Mouse (Mus musculus): ENCODE results near the gene Stx19.
A peak's percentile ranks its signal among the peaks of the same experiment; 100 is the strongest.

Gene Stx19

GRCm38 (mm10) chr16:62814491-62814890 lies at the start of gene Stx19:
Gene Stx19, plus strand, starts transcription at chr16:62814676.
- peak; percentile 43 for DNase-seq

- no peak for DNase-seq
Measured at GRCm38 (mm10) chr16:62773462-62773861, 41.0 kb upstream of the Stx19 start.

DNA sequence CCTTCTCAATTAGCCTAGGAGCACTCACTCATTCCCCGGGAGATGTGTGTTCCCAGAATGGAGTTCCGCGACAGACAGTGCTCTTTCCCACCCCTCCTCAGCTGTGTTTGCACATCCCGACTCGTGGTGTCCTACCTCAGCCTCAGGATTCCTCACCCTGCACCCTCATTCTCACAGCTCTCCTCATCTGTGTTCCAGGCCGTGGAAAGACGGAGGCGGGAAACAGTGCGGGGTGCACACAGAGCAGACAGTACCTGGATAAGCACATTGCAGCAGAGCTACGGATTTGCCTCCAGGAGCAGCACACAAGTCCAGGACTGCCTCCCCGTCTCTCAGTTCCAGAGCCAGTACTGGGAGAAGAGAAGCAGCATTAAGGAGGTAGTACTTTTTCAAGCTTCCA lies 38.4 kb upstream of the Stx19 start:
- no peak for DNase-seq

- DNase-seq = no peak
Measured at GRCm38 (mm10) chr16:62778282-62778681, 36.2 kb upstream of the Stx19 start.

- DNase-seq = peak; percentile 45
Measured at GRCm38 (mm10) chr16:62782229-62782628, 32.2 kb upstream of the Stx19 start.

- peak; percentile 97 for DNase-seq
Measured at GRCm38 (mm10) chr16:62786621-62787331, 27.7 kb upstream of the Stx19 start, which contains the start of gene Nsun3. Gene Nsun3, minus strand, starts transcription at chr16:62786818.

- no peak for DNase-seq
Measured at GRCm38 (mm10) chr16:62796608-62797007, 17.9 kb upstream of the Stx19 start.

DNA sequence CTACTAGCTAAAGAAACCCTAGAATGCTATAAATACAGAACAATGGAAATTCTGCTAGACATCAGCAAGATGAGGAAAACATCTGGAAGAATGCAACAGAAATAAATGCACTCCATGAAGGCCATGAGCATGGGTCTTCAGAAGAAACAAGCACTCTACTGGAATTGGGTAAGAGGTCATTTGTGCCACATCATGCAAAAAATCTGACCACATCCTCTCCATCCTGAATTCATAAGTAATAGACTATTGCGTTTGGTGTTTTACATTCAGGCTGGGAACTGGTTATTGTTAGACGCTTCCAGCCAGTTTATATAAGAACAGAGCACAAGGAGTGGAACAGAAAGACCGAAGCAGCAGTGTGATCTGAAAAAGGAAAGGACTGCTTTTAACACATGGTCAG lies 15.7 kb upstream of the Stx19 start:
- no peak for DNase-seq

GRCm38 (mm10) chr16:62799426-62799825 lies 15.1 kb upstream of the Stx19 start:
- no peak for DNase-seq

GRCm38 (mm10) chr16:62799839-62800238 lies 14.6 kb upstream of the Stx19 start:
- no peak for DNase-seq

DNA sequence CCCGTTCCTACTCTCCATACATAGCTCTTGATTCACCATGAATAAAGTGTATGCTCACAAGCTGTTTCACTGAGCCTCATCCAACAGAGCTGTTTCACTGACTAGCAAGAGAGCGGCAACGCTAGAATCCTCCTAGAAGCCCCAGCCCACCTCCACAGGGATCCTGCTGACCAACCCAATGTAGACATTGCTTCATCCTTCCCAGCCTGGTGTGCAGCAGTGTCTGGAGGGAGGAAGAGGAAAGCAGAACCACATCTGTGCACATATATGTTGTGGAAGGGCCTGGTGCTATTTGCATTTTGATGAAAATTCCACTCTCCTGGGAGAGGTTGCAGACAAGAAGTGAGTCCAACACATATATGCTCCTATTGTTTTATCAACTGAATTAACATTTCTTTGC lies 9.9 kb upstream of the Stx19 start:
- no peak for DNase-seq

- DNase-seq = peak; percentile 20
Measured at GRCm38 (mm10) chr16:62807249-62807979, 7.1 kb upstream of the Stx19 start.

DNA sequence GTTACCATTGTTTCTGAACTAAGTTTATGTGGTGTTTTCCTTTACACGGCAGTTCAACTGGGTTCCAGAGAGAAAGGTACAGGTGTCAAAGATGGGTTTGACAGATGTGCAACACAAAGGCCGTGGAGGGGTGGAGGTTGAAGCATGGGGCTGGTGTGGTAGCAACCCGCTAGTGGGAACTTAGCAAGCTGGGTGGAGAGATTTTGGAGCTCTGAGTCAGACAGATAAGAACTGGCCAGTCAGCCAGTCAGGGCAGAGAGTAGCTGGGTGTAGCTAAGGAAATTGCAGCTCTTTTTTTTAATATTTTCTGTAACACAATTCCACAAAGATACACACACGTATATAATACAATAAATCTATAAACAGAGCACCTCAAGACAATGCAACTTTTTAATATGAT lies 3.6 kb upstream of the Stx19 start:
- DNase-seq = no peak

DNA sequence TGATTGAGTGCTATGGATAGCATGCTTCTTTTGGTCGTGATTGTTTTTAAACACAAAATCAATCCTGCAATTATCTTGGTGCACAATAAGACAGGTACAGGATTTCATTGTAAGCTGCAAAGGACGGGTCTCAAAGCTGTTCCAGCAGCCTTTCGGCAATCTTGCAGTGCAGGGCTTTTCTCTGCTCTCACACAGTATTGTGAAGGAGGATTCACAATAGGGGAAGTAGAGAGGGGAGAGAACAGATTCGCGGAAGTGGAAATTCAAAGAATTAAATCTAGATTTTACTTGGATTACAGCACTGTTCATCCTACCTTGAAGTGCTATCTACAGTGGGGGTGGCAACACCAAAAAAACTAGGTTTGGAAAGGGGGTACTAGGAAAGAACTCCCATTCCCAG lies 686 bp upstream of the Stx19 start:
- no peak for DNase-seq

DNA sequence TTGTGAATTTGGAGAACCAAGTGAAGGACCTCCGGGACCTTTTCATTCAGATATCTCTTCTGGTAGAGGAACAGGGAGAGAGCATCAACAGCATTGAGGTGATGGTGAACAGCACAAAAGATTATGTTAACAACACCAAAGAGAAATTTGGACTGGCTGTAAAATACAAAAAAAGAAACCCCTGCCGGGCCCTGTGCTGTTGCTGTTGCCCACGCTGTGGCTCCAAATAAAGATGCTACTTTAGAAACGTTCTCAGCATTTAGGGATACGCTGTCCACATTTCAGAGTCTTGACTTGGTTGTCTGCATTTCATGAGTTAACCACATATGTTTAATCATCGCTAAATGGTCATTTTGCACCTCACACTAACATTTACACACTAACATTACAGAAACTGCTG lies 8.0 kb downstream of the Stx19 start:
- no peak for DNase-seq

DNA sequence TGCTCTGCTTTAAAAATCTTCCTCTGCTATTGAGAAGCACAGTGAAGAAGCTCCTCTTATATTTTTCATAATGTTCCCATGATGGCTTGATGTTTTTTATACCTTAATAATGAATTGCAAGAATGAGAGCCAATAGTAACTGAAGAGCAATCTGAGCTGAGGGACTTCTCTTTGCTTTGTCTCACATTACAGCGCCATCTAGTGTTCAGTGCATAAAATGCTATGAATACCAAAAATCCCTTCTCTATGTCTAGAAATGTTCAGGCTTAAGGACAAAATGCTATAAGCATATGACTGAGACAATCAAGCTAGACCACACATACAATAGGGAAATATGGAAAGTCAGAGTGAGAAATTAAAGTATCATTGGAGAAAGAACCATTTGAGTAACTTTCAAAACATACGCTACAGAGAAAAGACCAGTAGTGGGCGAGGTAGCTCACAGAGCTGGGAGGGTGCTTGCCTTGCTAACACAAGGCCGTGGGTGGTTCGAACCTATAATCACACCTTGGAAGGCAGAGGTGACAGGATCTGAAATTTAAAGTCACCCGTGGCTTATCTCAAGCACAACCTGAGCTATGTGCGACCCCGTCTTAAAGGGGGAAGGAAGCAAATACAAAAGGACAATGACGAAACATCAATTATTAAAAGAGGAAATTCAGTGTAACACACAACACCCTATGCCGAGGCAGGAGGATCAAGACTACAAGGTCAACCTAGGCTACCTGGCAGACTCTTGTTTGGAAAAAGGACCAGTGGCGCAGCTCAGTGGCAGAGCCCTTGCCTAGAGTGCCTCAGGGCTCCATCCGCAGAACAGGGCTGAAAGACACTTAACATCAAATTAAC lies 11.9 kb downstream of the Stx19 start:
- DNase-seq = peak; percentile 51

GRCm38 (mm10) chr16:62832027-62832426 lies 17.6 kb downstream of the Stx19 start:
- no peak for DNase-seq

GRCm38 (mm10) chr16:62832481-62832880 lies 18.0 kb downstream of the Stx19 start:
- peak; percentile 68 for DNase-seq

DNA sequence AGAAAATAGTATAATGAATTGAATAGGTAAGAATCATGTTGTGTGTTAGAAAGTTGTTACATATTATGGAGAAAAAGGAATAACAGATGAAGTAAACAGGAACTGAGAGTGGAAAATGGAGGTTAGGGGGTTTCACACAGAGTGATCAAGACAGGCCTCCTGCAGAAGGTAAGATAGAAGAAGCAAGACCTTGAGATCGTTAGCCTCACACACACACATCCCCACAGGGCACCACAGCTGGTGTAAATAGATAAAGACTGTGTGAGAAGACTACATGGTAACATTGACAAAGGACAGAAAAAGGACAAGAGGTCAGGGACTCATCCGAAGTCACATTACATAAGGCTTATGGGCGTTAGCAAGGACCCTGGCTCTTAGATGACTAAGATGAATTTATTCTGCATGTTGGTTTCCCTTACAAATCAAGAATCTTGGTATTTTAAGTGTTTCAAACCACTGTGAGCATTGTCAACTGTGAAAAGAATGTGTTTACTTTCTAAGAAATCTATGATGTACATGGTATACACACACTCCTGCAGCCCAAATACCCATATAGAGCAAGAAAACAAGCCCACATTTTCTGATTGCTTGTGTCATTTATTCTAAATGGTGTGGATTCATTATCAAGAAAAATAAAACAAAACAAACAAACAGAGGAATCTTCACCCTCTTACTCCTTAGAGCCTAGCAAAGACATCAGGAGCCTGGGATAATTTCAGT lies 19.7 kb downstream of the Stx19 start:
- no peak for DNase-seq

- no peak for DNase-seq
Measured at GRCm38 (mm10) chr16:62845341-62845740, 30.9 kb downstream of the Stx19 start.

DNA sequence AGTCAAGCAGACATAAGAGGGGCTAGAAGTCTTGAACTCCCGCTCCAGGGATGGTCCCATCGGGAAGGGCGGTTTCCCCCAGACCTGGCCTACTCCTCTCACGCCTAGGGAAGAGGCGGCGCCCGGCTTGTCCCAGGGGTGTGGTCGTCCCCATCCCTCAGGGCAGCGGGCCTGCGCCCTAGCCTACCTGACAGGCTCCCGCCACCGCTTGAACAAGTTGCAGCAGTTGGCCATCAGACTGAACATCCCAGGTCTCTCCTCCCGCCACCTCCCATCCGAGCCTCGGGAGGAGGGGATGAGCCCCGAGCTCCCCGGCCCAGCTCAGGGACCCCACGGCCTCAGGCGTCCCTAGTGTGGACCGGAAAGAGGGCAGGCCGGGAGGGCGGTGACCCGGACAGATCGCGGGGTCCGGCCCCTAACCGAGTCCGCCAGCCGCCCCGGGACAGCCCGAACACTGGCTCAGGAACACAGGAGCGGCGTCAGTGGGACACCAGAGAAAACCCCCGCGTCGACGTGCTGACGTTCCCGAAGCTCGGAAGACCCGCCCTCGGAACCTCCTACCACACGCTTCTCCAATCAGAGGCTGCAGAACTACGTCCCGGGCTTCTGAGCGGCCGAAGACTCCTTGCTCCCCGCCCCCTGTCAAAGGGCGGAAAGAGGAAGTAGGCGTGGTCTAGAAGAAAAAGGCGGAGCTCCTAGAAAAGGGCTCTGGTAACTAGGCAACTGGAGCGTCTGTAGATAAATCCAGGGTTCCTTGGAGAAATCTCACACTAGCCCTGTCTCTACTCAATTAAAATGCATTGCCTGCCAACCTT lies 32.2 kb downstream of the Stx19 start, which contains the start of gene Arl13b:
TSS of gene Arl13b (minus strand) at position 543 of the 815 bp plus-strand sequence.
- peak; percentile 98 for DNase-seq

All from lung, postnatal 10 days (tissue).